Mouse (Mus musculus): ENCODE measurements around the gene 1810010H24Rik. TPM values are rescaled to one million over a fixed set of nuclear protein-coding genes. Genes with fewer than 3 reads are reported as not detected.
A peak's percentile ranks its signal among the peaks of the same experiment; 100 is the strongest.

The 1810010H24Rik gene
- polyA plus RNA-seq, 1 experiment from 2014 or later = 5.6 TPM

DNA sequence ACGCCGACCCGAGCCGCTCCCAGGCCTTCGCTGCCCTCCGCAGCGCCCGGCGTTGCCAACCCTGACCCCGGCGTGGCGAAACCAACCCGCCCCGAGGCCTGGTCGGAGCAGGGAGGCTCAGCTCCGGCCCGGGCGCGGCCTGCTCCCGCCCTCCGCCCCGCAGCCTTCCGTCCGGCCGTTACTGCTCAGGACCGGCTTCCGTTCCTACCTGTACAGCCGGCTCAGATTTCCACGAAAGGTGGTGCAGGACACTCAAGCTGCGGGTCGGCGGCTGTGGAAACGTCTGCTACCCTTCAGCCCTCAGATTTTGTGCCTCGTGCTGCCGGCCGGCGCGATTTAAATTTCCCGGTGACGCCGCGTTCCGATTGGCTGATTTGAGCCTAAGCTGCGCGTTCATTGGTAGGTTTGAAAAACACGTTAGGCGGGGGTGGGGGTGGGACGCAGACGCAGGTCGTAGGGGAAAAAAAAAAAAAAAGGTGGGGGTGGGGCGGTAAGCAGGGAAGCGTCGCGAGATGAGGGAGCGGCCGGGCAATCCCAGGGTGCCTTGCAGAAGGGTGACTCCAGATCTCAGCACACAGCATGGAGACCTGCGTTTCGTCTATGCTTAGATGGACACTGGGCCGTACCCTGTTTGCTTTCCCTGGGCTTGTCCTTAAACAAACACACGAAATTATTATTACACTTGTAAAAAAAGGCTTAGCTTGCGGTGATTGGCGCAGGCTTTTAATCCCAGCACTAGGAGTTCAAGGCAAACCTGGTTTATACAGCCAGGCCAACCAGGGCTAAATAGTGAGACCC, 26.1 kb upstream of the 1810010H24Rik start, which contains the start of gene Kpna2:
TSS of gene Kpna2 (minus strand) at position 391 of the 798 bp plus-strand sequence.
- 1% methylated on average over 60 of the region's 62 CpGs for WGBS
- H3K27me3 ChIP-seq = no peaks in the 10 kb centered on the region
- H3K9me3 ChIP-seq = no peaks in the 10 kb centered on the region
- peak within 1 kb of the TSS; percentile 66 for H3K4me2 ChIP-seq (replicated peaks)
- peak within 1 kb of the TSS; percentile 100 for H3K4me3 ChIP-seq (replicated peaks)
- H3K27ac ChIP-seq = peak within 1 kb of the TSS; percentile 84
- peaks cover 27% of the 10 kb centered on the region for H3K36me3 ChIP-seq
- peak; percentile 96 for ATAC-seq
- peaks cover 18% of the 10 kb centered on the region for H3K4me1 ChIP-seq (replicated peaks)
- H3K9ac ChIP-seq (replicated peaks) = peak within 1 kb of the TSS; percentile 90

- H3K4me2 ChIP-seq (replicated peaks) = peak overlapping the region; percentile 53
- H3K4me1 ChIP-seq (replicated peaks) = peaks cover 18% of the 10 kb centered on the region
- H3K27ac ChIP-seq = peak overlapping the region; percentile 84
- peak overlapping the region; percentile 35 for H3K4me3 ChIP-seq (replicated peaks)
- no peaks in the 10 kb centered on the region for H3K9me3 ChIP-seq
- WGBS = 86% methylated on average over 9 of the region's 9 CpGs
- no peaks in the 10 kb centered on the region for H3K27me3 ChIP-seq
- H3K36me3 ChIP-seq = peaks cover 20% of the 10 kb centered on the region
- ATAC-seq = no peak; the same call in 1 of the 2 replicates
- peak overlapping the region; percentile 68 for H3K9ac ChIP-seq (replicated peaks)
Measured at GRCm38 (mm10) chr11:106999949-107000513, 25.4 kb upstream of the 1810010H24Rik start.

GRCm38 (mm10) chr11:107001760-107002675, 23.5 kb upstream of the 1810010H24Rik start:
- Histone ChIP-seq H3K27ac (no peak overlapping the region), H3K4me1 (replicated peaks) (peaks cover 13% of the 10 kb centered on the region), H3K4me2 (replicated peaks) (no peak overlapping the region), H3K9me3 (no peaks in the 10 kb centered on the region), H3K4me3 (replicated peaks) (no peak overlapping the region), H3K36me3 (peaks cover 2% of the 10 kb centered on the region), H3K9ac (replicated peaks) (no peak overlapping the region), H3K27me3 (no peaks in the 10 kb centered on the region)
- WGBS = 43% methylated on average over 8 of the region's 8 CpGs
- ATAC-seq = no peak

GRCm38 (mm10) chr11:107005538-107005937, 19.9 kb upstream of the 1810010H24Rik start:
- ATAC-seq = no peak
- no peaks in the 10 kb centered on the region for H3K9me3 ChIP-seq
- H3K27ac ChIP-seq = no peak overlapping the region
- no peaks in the 10 kb centered on the region for H3K36me3 ChIP-seq
- H3K4me1 ChIP-seq (replicated peaks) = no peaks in the 10 kb centered on the region
- H3K9ac ChIP-seq (replicated peaks) = no peak overlapping the region
- H3K4me3 ChIP-seq (replicated peaks) = no peak overlapping the region
- H3K27me3 ChIP-seq = no peaks in the 10 kb centered on the region
- 93% methylated on average over 1 of the region's 1 CpGs for WGBS
- H3K4me2 ChIP-seq (replicated peaks) = no peak overlapping the region

DNA sequence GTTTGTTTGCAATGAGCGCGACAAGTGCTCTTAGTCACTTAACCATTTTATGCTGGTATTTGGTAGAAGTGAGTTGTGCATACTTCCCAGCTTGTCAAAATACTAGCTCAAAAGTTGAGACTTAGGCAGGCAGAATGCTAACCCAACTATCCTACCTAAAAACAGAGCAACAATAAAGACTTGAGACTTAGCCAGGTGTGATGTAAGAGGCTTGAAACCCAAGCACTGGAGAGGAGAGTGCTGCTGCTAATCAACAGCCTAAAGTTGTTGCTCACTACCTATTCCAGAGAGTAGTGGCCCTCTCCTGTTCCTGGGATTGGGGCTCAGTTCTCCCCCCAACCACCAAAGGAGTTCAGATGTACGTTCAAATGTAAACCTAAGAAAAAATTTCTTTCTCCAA, 15.0 kb upstream of the 1810010H24Rik start:
- 94% methylated on average over 3 of the region's 3 CpGs for WGBS
- ATAC-seq = no peak
- H3K36me3 ChIP-seq = no peaks in the 10 kb centered on the region

GRCm38 (mm10) chr11:107011171-107011570, 14.3 kb upstream of the 1810010H24Rik start:
- no peak overlapping the region for H3K9ac ChIP-seq (replicated peaks)
- WGBS = 73% methylated on average over 7 of the region's 7 CpGs
- no peaks in the 10 kb centered on the region for H3K9me3 ChIP-seq
- H3K36me3 ChIP-seq = no peaks in the 10 kb centered on the region
- H3K4me1 ChIP-seq (replicated peaks) = peaks cover 10% of the 10 kb centered on the region
- no peak overlapping the region for H3K27ac ChIP-seq
- no peak for ATAC-seq
- H3K4me3 ChIP-seq (replicated peaks) = no peak overlapping the region
- no peaks in the 10 kb centered on the region for H3K27me3 ChIP-seq
- no peak overlapping the region for H3K4me2 ChIP-seq (replicated peaks)

More for the DNA sequence above, 15.0 kb upstream of the 1810010H24Rik start:
- no peak overlapping the region for H3K4me2 ChIP-seq (replicated peaks)
- H3K4me3 ChIP-seq (replicated peaks) = no peak overlapping the region
- no peaks in the 10 kb centered on the region for H3K27me3 ChIP-seq
- no peak overlapping the region for H3K27ac ChIP-seq
- H3K9ac ChIP-seq (replicated peaks) = no peak overlapping the region
- H3K9me3 ChIP-seq = no peaks in the 10 kb centered on the region
- peaks cover 10% of the 10 kb centered on the region for H3K4me1 ChIP-seq (replicated peaks)

GRCm38 (mm10) chr11:107011669-107012323, 13.7 kb upstream of the 1810010H24Rik start:
- no peak for ATAC-seq
- Histone ChIP-seq H3K4me2 (replicated peaks) (peak overlapping the region; percentile 56), H3K27ac (peak overlapping the region; percentile 90), H3K27me3 (no peaks in the 10 kb centered on the region), H3K9me3 (no peaks in the 10 kb centered on the region), H3K36me3 (no peaks in the 10 kb centered on the region), H3K9ac (replicated peaks) (peak overlapping the region; percentile 70), H3K4me3 (replicated peaks) (peak overlapping the region; percentile 54), H3K4me1 (replicated peaks) (peaks cover 10% of the 10 kb centered on the region)
- 46% methylated on average over 18 of the region's 18 CpGs for WGBS

GRCm38 (mm10) chr11:107012324-107013017, 13.0 kb upstream of the 1810010H24Rik start:
- peak overlapping the region; percentile 56 for H3K4me2 ChIP-seq (replicated peaks)
- WGBS = 1% methylated on average over 37 of the region's 37 CpGs

GRCm38 (mm10) chr11:107014020-107014585, 11.4 kb upstream of the 1810010H24Rik start:
- no peak for ATAC-seq
- peaks cover 10% of the 10 kb centered on the region for H3K4me1 ChIP-seq (replicated peaks)
- H3K27me3 ChIP-seq = no peaks in the 10 kb centered on the region
- no peak overlapping the region for H3K27ac ChIP-seq
- H3K36me3 ChIP-seq = no peaks in the 10 kb centered on the region
- H3K4me3 ChIP-seq (replicated peaks) = no peak overlapping the region
- no peaks in the 10 kb centered on the region for H3K9me3 ChIP-seq
- no peak overlapping the region for H3K9ac ChIP-seq (replicated peaks)
- 78% methylated on average over 11 of the region's 11 CpGs for WGBS
- H3K4me2 ChIP-seq (replicated peaks) = no peak overlapping the region

More at GRCm38 (mm10) chr11:107012324-107013017, 13.0 kb upstream of the 1810010H24Rik start:
- Histone ChIP-seq H3K9me3 (no peaks in the 10 kb centered on the region), H3K4me3 (replicated peaks) (peak overlapping the region; percentile 54), H3K4me1 (replicated peaks) (peaks cover 10% of the 10 kb centered on the region), H3K9ac (replicated peaks) (peak overlapping the region; percentile 70), H3K36me3 (no peaks in the 10 kb centered on the region), H3K27me3 (no peaks in the 10 kb centered on the region), H3K27ac (peak overlapping the region; percentile 90)
- peak; percentile 95 for ATAC-seq

DNA sequence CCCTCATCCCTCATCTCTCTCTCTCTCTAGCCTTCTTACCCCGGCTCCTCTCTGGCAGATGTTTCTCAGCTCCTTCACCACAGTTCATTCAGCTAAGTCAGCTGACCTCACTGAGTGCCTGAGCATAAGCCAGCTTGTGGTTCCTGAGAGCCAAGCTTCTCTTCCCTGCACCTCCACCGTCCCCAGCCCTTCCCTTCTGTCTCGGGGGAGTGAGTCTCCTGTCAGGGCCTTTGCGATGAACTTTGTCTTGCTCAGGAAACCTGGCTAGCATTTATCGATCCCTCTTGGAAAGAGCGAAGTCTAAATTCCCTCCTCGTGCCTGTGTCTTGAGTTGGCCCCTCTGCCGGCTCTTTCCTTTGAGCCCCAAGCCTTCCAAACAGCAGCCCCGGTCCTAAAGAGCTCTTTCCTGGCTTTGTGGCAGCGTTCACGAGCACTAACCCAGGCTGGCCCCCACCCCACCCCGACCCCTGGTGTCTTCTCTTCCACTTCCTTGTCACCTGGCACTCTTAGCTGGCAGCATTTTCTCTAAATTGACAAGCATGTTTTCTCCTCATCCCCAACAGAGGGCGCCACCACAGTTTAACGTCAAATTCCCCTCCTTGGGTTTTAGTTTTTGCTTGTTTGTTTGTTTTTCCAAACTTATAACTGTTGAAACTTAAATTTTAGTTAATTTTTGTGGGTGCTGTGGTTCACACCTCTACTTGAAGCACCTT, 10.7 kb upstream of the 1810010H24Rik start:
- no peak overlapping the region for H3K4me2 ChIP-seq (replicated peaks)
- no peak overlapping the region for H3K9ac ChIP-seq (replicated peaks)
- WGBS = 49% methylated on average over 14 of the region's 14 CpGs
- peaks cover 10% of the 10 kb centered on the region for H3K4me1 ChIP-seq (replicated peaks)
- no peak overlapping the region for H3K27ac ChIP-seq
- no peaks in the 10 kb centered on the region for H3K9me3 ChIP-seq
- no peak for ATAC-seq
- H3K4me3 ChIP-seq (replicated peaks) = no peak overlapping the region
- no peaks in the 10 kb centered on the region for H3K36me3 ChIP-seq
- H3K27me3 ChIP-seq = no peaks in the 10 kb centered on the region

Measured in midbrain, embryonic 13.5 days (tissue).